Mouse (Mus musculus) embryonic stem cell, embryonic (primary cell): ENCODE results near the gene Copz1.

Experiments
- CTCF ChIA-PET, 4 experiments: fragments of 300-600 bp in 2 of 4; fragments of 350-600 bp in 2 of 4; sonication (Branson Sonifier 250); formaldehyde crosslinking; loops; one replicate each; lab custom pipeline; 2022; ENCODE audit warnings: inconsistent platforms in 2 of 4; lab: Charles Lee
- POLR2A ChIA-PET, 4 experiments: fragments of 300-600 bp in 2 of 4; fragments of 350-600 bp in 2 of 4; sonication (Branson Sonifier 250); formaldehyde crosslinking; loops; one replicate each; lab custom pipeline; 2022; ENCODE audit warnings: antibody characterized with exemption in 4 of 4, inconsistent platforms in 1 of 4; lab: Charles Lee

The Copz1 gene

DNA sequence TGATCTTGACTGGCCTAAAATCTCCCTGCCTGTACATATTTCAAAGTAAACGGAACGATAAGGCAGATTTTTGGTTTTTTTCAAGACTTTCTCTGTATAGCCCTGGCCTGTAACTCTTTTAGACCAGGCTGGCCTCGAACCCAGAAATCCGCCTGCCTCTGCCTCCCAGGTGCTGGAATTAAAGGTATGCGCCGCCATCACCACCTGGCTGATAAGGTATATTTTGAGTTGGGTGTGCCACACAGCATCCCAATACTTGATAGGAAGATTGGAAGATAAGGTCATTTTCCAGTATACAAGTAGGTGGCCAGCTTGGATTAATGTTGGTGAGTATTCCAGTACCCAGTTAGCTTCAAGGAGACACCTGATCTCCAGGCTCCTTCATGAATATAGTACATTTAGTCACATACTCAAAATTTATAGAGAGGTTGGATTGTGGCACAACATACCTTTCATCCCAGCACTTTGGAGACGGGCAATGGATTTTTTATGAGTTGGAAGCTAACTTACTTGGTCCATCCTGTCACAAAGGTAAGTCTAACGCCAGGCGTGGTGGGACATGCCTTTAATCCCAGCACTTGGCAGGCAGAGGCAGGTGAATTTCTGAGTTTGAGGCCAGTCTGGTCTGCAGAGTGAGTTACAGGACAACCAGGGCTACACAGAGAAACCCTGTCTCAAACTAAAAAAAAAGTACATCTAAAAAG lies 25.3 kb upstream of the Copz1 start:
- CTCF ChIA-PET: interaction anchor here in 3 of 4 experiments (0.7 to 2.5 kb wide), 6 partner anchors 26 to 62 kb away, joined by 3 to 13 read pairs (median 6); partner anchors contain the start of gene Copz1 (in 1 of the 3)
- POLR2A ChIA-PET: interaction anchor here (0.5 to 14.0 kb wide), 77 partner anchors 7 to 122 kb away, joined by 3 to 700 read pairs (median 5); partner anchors contain the start of genes Cbx5 (in 4 of the 4), Copz1 (in 4 of the 4), Nfe2 (in 4 of the 4) and Hnrnpa1 (in 2 of the 4)

DNA sequence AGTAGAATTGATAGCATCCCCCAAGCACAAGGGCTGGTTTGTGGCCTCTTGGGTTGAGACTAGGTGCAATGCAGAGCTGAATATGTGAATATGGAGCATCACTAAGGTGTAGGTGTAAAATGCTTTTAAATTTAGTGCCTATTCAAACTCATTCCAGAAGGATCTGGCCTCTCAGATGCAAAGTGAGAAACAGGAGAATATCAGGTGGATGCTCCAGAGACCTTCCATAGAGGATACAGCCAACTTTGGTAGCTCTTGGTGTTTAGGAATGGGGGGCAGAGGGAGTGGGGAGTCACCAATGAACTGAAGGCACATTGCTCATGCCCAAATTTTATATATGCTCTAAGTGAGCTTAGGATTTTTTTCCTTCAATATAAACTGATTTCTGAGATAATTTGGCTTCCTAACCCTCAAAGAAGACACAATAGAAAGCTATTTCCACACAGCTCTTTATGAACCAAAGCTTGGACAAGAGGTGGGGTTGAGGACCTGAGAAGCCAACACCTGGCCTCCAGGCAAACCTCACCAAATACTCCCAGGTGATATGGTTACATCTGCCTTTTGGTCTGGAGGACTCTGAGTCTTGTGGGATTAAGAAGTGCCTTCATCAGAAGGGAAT lies 24.6 kb upstream of the Copz1 start:
- ChIA-PET CTCF (interaction anchor here (0.5 to 2.5 kb wide), 14 partner anchors 24 to 227 kb away, joined by 3 to 13 read pairs (median 6); partner anchors contain the start of gene Copz1 (in 1 of the 4)), POLR2A (interaction anchor here (0.5 to 14.0 kb wide), 77 partner anchors 6 to 861 kb away, joined by 3 to 700 read pairs (median 5); partner anchors contain the start of genes Cbx5 (in 4 of the 4), Copz1 (in 4 of the 4), Nfe2 (in 4 of the 4) and Hnrnpa1 (in 2 of the 4))

DNA sequence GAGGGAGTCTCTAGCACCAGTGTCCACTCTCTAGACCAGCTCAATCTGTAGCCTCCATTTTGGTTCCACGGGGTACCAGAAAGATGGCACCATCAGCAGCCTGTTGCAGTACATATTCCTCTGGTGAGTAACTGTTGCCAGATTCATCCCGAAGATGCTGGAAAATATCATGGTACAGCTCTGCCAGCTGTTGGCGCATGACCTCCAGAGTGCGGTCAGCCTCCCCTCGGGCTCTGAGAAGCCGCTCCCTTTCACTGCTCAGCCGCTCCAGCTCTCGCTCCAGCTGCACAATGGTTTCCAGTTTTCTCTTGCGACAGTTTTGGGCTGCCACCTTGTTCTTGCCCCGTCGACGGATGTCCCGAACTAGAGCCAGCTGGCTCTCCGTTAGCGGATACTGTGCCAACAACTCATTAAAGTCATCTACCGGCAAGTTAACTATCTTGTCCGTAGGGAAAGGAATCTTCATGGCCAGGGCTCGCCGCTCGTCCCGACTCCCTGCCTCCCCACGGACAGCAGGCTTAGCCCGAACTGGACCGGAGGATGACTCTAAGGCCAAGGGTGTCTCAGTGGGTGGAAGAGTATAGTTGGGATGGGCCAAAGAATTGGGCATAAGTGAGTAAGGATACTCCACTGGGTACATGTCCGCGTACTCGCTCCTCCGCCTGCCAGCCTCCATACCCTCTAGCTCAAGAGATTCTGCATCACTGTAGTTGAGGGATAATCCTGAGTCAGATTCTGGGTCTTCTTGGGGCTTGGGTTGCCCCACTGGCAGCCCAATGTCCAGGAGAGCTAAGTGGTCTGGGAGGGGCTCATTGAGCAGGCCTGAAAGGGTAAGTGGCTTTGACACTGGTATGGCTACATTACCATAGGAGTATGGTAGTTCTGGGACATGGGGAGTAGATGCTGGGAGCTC lies 23.9 kb upstream of the Copz1 start:
- POLR2A ChIA-PET: interaction anchor here (0.5 to 14.0 kb wide), 77 partner anchors 5 to 862 kb away, joined by 3 to 700 read pairs (median 5); partner anchors contain the start of genes Cbx5 (in 4 of the 4), Copz1 (in 4 of the 4), Nfe2 (in 4 of the 4) and Hnrnpa1 (in 2 of the 4)
- CTCF ChIA-PET: interaction anchor here (0.5 to 2.5 kb wide), 16 partner anchors 20 to 228 kb away, joined by 3 to 13 read pairs (median 6); partner anchors contain the start of gene Copz1 (in 2 of the 4)

DNA sequence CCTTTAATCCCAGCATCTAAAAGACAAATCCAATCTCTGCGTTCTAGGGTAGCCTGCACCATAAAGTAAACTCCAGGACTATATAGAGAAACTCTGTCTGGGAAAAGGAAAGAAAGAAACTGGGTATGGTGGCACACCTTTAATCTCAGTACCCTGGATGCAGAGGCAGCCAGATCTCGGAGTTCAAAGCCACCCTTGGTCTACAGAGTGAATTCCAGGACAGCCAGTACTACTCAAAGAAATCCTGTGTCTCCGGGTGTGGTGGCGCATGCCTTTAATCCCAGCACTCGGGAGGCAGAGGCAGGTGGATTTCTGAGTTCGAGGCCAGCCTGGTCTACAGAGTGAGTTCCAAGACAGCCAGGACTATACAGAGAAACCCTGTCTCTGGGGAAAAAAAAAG lies 23.0 kb upstream of the Copz1 start:
- ChIA-PET POLR2A (interaction anchor here (1.0 to 14.0 kb wide), 28 partner anchors 9 to 591 kb away, joined by 3 to 700 read pairs (median 20); partner anchors contain the start of genes Copz1 (in 4 of the 4), Cbx5 (in 3 of the 4), Nfe2 (in 3 of the 4) and Hnrnpa1 (in 2 of the 4)), CTCF (interaction anchor here in 1 of 4 experiments (2.5 kb wide), 1 partner anchor 23 kb away, joined by 13 read pairs; the partner anchor contains the start of gene Copz1)

DNA sequence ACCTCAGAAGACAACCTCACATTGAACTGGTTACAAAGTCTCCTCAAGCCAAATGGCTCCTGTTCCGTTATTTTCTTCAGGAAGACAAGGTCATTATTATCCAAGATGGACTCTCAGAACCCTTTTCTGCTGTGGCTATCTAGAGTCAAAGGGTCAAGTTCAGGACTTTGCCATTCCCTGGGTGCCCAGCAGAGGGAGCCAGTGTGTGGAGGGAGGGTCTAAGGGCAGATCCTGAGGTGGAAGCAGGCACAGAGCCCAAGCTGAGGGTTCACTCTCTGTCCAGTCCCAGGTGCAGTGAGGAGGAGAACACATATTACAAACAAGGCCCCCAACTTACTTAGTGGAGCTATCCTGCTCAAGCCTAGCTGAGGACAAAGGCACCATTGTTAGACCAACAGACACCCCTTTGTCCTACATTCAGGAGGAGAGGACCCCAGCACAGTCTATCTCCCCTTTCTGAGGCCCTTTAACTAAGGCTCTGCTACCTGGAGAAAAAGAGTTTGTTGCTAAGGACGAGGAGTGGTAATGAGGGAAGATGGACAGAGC lies 22.2 kb upstream of the Copz1 start:
- POLR2A ChIA-PET: interaction anchor here (0.6 to 12.3 kb wide), 22 partner anchors 8 to 59 kb away, joined by 3 to 243 read pairs (median 4); partner anchors contain the start of genes Cbx5 (in 3 of the 4), Copz1 (in 3 of the 4) and Hnrnpa1 (in 3 of the 4)
- CTCF ChIA-PET: interaction anchor here (0.6 to 1.6 kb wide), 16 partner anchors 11 to 90 kb away, joined by 3 to 16 read pairs (median 4); partner anchors contain the start of genes Copz1 (in 2 of the 4), Cbx5 (in 1 of the 4) and Zfp385a (in 1 of the 4)

DNA sequence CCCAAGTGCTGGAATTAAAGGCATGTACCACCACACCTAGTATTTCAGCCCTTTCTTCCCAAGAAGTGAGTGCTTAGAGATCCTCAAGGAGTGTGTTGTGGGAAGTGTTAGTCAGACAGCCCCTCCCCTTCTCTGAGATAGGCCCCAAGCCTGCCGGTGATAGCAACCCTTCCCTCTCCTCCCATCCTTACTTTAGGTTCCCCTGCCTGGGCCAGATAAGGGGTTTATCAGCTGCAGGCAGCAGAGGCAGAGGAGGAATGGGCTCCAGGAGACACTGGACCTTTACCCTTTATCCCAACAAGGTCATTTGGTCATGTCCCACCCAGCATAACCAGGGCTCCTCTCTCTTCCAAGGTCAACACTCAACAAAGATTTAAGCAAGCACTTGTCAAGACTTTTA lies 20.9 kb upstream of the Copz1 start:
- ChIA-PET POLR2A (interaction anchor here in 3 of 4 experiments (0.5 to 12.3 kb wide), 15 partner anchors 6 to 320 kb away, joined by 3 to 243 read pairs (median 5); partner anchors contain the start of genes Cbx5 (in 3 of the 3), Copz1 (in 3 of the 3) and Hnrnpa1 (in 2 of the 3)), CTCF (interaction anchor here in 2 of 4 experiments (0.7 to 1.6 kb wide), 6 partner anchors 23 to 67 kb away, joined by 3 to 4 read pairs (median 3); no protein-coding TSS in a partner anchor)

DNA sequence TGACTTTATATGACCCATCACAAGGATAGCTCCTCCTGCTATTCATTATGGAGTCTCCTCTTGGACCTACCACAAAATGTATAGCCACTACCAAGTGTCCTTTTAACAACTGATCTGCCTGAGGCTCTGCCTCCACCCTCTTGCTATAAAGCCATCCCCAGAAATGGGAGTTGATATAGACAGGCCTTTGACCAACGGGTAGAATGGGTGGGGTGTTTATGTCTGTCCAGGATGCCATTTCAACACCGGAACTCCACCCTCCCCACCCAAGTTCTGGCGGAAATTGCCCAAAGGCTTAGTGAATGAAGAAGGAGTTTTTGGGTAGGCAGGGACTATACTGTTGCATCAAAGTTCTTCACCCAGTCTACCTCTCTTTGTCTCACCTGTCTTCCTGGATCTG lies 19.9 kb upstream of the Copz1 start:
- CTCF ChIA-PET: interaction anchor here in 2 of 4 experiments (0.7 to 1.5 kb wide), 4 partner anchors 28 to 186 kb away, joined by 3 to 4 read pairs (median 4); no protein-coding TSS in a partner anchor
- POLR2A ChIA-PET: interaction anchor here in 3 of 4 experiments (0.7 to 12.3 kb wide), 17 partner anchors 7 to 1040 kb away, joined by 3 to 243 read pairs (median 5); partner anchors contain the start of genes Cbx5 (in 3 of the 3), Copz1 (in 2 of the 3) and Hnrnpa1 (in 2 of the 3)

DNA sequence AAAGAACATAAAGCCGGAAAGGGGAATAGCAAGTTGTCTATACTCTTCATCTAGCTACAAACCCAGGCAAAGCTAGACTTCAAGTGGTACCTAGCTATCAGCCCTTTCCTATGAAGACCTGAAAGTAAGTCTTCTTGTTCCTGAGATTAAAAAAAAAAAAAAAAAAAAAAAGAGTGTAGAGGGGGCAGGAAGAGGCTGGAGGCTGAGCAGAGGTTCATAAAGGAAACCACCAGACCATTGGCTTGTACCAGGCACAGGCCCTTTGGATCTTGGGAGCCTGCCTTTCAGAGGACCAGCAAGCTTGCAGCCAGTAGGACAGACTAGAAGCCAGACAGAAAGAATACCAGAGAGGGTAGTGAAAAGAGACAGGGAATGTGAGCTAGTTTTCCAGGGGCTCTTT lies 19.2 kb upstream of the Copz1 start:
- ChIA-PET CTCF (interaction anchor here in 3 of 4 experiments (0.6 to 1.3 kb wide), 5 partner anchors 27 to 185 kb away, joined by 3 to 5 read pairs (median 4); no protein-coding TSS in a partner anchor), POLR2A (interaction anchor here in 3 of 4 experiments (0.7 to 12.3 kb wide), 17 partner anchors 8 to 1041 kb away, joined by 3 to 243 read pairs (median 5); partner anchors contain the start of genes Cbx5 (in 2 of the 3), Copz1 (in 2 of the 3) and Hnrnpa1 (in 2 of the 3))

DNA sequence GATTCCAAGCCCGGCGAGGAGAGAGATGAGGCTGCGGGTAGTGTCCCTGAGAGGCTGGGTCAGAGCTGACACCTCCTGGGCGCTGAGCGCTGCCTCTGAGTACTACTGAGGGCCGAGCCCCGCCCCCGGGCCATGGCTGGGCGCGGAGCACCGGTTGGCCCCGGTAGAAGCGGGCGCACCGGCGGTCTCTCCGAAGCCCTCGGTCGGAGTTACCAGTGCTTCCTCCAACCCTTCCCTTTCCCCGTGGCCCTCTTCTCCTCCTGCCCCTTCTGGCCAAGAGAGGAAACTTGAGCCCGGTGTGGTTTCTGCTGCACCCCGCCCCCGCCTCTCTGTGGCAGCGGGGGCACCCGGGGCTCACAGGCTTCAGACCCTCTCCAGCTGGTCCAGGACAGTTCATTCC lies 17.3 kb upstream of the Copz1 start:
- CTCF ChIA-PET: interaction anchor here in 3 of 4 experiments (0.6 to 2.4 kb wide), 9 partner anchors 16 to 69 kb away, joined by 3 to 9 read pairs (median 3); partner anchors contain the start of genes Cbx5 (in 1 of the 3) and Copz1 (in 1 of the 3)

DNA sequence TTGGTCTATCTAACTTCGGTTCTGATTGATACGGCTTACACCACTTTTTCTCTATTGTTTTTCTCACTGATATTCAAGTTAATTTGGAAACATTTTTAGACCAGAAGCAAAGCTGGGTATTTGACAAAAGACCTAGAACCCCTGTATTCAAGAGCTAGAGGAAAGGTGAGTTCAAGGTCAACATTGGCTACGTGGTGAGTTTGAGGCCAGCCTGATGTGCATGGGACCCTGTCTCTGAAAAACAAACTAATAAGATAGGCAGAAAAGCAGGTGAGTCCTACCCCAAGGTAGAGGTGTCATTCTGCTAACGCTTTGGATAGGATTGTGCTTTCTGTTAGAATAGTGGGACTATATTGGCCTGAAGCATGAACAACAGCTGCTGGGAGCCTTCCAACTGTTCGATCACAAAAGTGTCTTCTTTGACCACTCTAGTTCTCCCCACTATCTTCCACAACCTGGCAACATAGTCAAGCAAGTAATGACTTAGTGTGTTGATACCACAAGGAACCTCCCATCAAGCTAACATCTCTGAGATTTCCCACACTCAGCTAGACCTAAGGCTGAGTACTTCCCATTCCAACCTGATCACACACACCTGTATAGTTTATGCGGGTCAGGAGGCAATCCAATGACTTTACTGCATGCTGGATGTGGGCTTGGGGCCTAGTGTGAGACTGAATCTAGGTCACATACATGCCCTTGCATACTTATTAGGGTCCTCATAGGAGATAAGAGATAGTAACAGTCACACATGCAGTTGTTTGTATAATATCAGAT lies 16.1 kb upstream of the Copz1 start:
- CTCF ChIA-PET: interaction anchor here in 2 of 4 experiments (1.1 to 2.4 kb wide), 3 partner anchors 16 to 63 kb away, joined by 4 to 9 read pairs (median 5); partner anchors contain the start of genes Cbx5 (in 1 of the 2) and Copz1 (in 1 of the 2)
- POLR2A ChIA-PET: interaction anchor here in 3 of 4 experiments (0.7 to 10.4 kb wide), 11 partner anchors 9 to 79 kb away, joined by 3 to 145 read pairs (median 10); partner anchors contain the start of genes Cbx5 (in 2 of the 3), Copz1 (in 2 of the 3) and Hnrnpa1 (in 2 of the 3)

More for the DNA sequence above, 17.3 kb upstream of the Copz1 start:
- POLR2A ChIA-PET: interaction anchor here (0.5 to 10.4 kb wide), 17 partner anchors 8 to 584 kb away, joined by 3 to 145 read pairs (median 4); partner anchors contain the start of genes Cbx5 (in 2 of the 4), Copz1 (in 2 of the 4) and Hnrnpa1 (in 2 of the 4)

DNA sequence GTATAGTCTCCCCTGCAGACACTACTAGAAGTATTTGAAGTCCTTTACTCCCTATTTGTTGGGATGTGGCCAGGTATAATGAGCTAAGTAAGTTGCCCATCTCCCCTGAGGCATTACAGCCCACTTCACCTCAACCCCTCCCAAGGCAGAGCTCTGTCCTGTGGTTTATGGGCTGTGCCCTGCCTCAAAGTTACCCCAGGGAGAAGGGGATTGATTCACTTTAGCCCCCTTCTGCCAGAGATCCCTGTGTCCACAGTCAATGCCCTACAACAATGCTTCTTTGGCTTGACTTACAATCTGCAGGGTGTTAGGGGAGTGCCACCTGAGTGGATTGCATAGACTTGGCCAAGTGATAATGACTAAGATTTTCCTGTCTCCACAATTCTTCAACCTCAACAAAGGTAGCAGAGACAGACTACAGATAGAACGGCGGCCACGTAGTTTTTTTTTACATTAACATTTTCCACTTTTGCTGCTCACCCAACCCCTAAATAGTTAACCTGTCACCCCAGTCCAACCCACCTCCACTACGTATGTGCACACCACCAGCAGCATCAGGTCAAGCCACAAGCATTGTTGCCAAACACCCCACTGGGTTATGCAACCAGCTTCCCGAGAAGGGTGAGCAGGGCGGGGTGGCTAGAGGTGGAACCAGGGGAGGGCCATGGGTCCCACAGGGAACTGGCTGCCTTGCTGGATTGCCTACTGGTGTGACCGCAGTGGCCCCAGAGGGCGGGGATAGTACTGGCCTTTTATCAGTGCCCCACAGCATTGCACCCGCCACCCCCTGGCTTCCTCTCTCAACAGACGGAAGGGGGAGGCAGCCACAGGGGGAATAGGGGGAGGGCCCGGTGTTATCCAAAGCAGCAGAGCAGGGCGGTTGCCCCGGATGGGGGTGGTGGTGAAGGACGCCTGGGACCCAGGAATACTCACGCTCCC lies 14.5 kb upstream of the Copz1 start, which contains the start of gene Nfe2:
Nfe2 (minus strand) TSS at position 614 of the 939 bp plus-strand sequence.
- POLR2A ChIA-PET: interaction anchor here (0.7 to 4.9 kb wide), 17 partner anchors 10 to 70 kb away, joined by 3 to 62 read pairs (median 4); partner anchors contain the start of genes Copz1 (in 2 of the 4), Cbx5 (in 1 of the 4) and Hnrnpa1 (in 1 of the 4)
- CTCF ChIA-PET: interaction anchor here in 3 of 4 experiments (0.5 to 1.7 kb wide), 5 partner anchors 14 to 67 kb away, joined by 3 to 5 read pairs (median 3); partner anchors contain the start of gene Copz1 (in 1 of the 3)

DNA sequence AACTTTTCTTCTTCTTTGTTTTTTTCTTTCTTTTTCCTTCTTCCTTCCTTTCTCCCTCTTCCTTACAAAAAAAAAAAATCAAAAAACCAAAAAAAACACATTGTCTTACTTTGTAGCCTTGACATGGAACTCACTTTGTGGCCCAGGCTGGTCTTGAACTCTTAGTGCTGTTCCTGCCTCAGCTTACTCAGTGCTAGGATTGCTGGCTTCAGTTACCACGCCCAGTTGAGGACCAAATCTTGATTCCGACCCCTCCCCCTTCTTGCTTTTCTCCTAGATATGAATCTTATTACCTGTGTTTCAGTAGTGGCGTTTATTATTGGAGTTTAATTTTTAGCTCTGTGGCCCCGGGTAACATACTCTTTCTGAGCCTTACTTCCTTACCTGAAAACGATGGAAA lies 13.4 kb upstream of the Copz1 start:
- ChIA-PET CTCF (interaction anchor here in 3 of 4 experiments (0.8 to 1.7 kb wide), 5 partner anchors 13 to 68 kb away, joined by 3 to 8 read pairs (median 5); partner anchors contain the start of gene Copz1 (in 1 of the 3)), POLR2A (interaction anchor here (0.6 to 4.9 kb wide), 15 partner anchors 8 to 69 kb away, joined by 3 to 62 read pairs (median 4); partner anchors contain the start of gene Copz1 (in 2 of the 4))

DNA sequence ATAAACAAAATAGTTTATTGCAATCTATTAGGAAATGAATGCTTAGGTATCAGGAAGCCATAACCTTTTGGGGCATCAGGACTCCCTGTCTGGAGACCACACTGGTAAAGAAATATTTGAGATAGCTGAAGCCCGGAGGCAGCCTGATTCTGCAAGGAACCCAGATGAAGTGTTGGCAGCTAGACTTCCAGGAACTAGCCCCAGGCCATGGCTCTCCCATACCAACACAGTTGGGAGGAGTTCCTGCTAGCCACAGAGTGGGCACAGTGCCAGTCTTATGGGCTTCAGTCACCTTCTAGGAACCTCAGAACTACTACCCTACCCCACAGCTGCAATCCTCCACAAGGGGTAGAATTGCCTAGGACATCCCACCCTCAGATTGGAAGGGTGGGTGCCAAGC lies 12.5 kb upstream of the Copz1 start:
- ChIA-PET POLR2A (interaction anchor here in 3 of 4 experiments (0.6 to 4.9 kb wide), 10 partner anchors 9 to 64 kb away, joined by 3 to 62 read pairs (median 4); partner anchors contain the start of gene Copz1 (in 1 of the 3)), CTCF (interaction anchor here in 2 of 4 experiments (0.6 to 1.3 kb wide), 6 partner anchors 12 to 36 kb away, joined by 3 to 8 read pairs (median 4); partner anchors contain the start of gene Copz1 (in 1 of the 2))
